Mouse (Mus musculus): Measurements from ENCODE around the gene Nfya.

- TF ChIP-seq CTCF (IDR thresholded peaks at IDR 0.05; ENCODE audit: low read depth): no peak
- no peak for TF ChIP-seq EP300 (optimal IDR thresholded peaks at IDR 0.05)
These were observed 9.9 kb upstream of the Nfya start for GRCm38 (mm10) chr17:48419571-48419970.
